Mouse (Mus musculus) hindbrain, postnatal 0 days (tissue): Measurements from ENCODE around the gene Fam117b. TPM values are rescaled to one million over a fixed set of nuclear protein-coding genes. Genes with fewer than 3 reads are reported as not detected.

Experiments
- ATAC-seq: fragments of 200-750 bp; cut with Nextera tagmentation; 2 replicates; pipeline ENCODE4 v1.8.0; 2017; ENCODE audit warnings: mild to moderate bottlenecking, moderate TSS enrichment, moderate library complexity
- DNase-seq: peaks from one replicate; pipeline ENCODE4 v3.0.0-alpha.2; 2015; ENCODE audit warnings: low spot score
- H3K27ac ChIP-seq: fragments of 300-500 bp; sonication (generic); 2 replicates; pipeline ENCODE4 v1.5.1; 2014; ENCODE audit warnings: mild to moderate bottlenecking
- H3K27me3 ChIP-seq: fragments of 300-500 bp; sonication (generic); 2 replicates; pipeline ENCODE4 v1.6.1; 2014; ENCODE audit warnings: low read length, mixed read lengths; ENCODE audit not compliant: insufficient read depth
- H3K36me3 ChIP-seq: fragments of 300-500 bp; sonication (generic); 2 replicates; pipeline ENCODE4 v1.6.1; 2014; ENCODE audit warnings: low read length, mixed read lengths; ENCODE audit not compliant: insufficient read depth
- H3K4me1 ChIP-seq: fragments of 300-500 bp; sonication (generic); 2 replicates; pipeline ENCODE4 v1.6.1; 2014; ENCODE audit warnings: antibody characterized with exemption, low read length, mixed read lengths; ENCODE audit not compliant: insufficient read depth
- H3K4me2 ChIP-seq: fragments of 300-500 bp; sonication (generic); 2 replicates; pipeline ENCODE4 v1.6.1; 2014; ENCODE audit warnings: low read depth, mild to moderate bottlenecking, low read length, moderate library complexity, mixed read lengths
- H3K4me3 ChIP-seq: fragments of 300-500 bp; sonication (generic); 2 replicates; pipeline ENCODE4 v1.5.1; 2014; ENCODE audit warnings: low read length
- H3K9ac ChIP-seq: fragments of 300-500 bp; sonication (generic); replicated peaks from 2 replicates; pipeline ENCODE4 v1.6.1; 2014; ENCODE audit warnings: mild to moderate bottlenecking, low read length, moderate library complexity, mixed read lengths
- H3K9me3 ChIP-seq: fragments of 300-500 bp; sonication (generic); 2 replicates; pipeline ENCODE4 v1.6.1; 2016; ENCODE audit warnings: low read length, mixed read lengths
- CTCF ChIP-seq: IDR thresholded peaks from 2 replicates; pipeline ENCODE4 v1.5.1; 2016; ENCODE audit warnings: antibody characterized with exemption, control low read depth, low read depth
- WGBS: fragments of 180-500 bp; shearing (Covaris S2); extraction: QIAGEN DNeasy Blood & Tissue Kit; methylation state at CpG from one replicate; pipeline ENCODE4 v1.1.7; 2014; 5-methylcytosine and 5-hydroxymethylcytosine counted together
- polyA plus RNA-seq: library from polyadenylated mRNA; unstranded; fragments of >200 nt; fragmentation: Nextera tagmentation; extraction: Ambion mirVana; gene quantifications from 2 replicates; pipeline ENCODE4 v1.2.1, GENCODE M21; 2015
- total RNA-seq: library from RNA; depleted of rRNA; stranded (reverse); fragments of >200 nt; gene quantifications from 2 replicates; pipeline ENCODE4 v1.2.3, GENCODE M21; 2014

Fam117b gene
- total and polyA plus RNA-seq, 2 experiments from 2014 or later = 30.1 to 44.5 TPM

GRCm38 (mm10) chr1:59959941-59960340 is 47.1 kb downstream of the Fam117b start:
- WGBS = 87% methylated on average over 1 of the region's 1 CpGs

GRCm38 (mm10) chr1:59966171-59966785 is 53.5 kb downstream of the Fam117b start:
- 94% methylated on average over 6 of the region's 6 CpGs for WGBS
- no peak for TF ChIP-seq CTCF
- peaks cover 11% of the 10 kb centered on the region for H3K36me3 ChIP-seq
- ATAC-seq = no peak
- H3K4me3 ChIP-seq = no peak overlapping the region
- no peak for DNase-seq
- H3K9ac ChIP-seq = no peak overlapping the region
- no peaks in the 10 kb centered on the region for H3K9me3 ChIP-seq
- H3K27me3 ChIP-seq = no peaks in the 10 kb centered on the region
- no peak overlapping the region for H3K27ac ChIP-seq
- H3K4me2 ChIP-seq = no peak overlapping the region
- H3K4me1 ChIP-seq = no peaks in the 10 kb centered on the region

More at GRCm38 (mm10) chr1:59959941-59960340, 47.1 kb downstream of the Fam117b start:
- no peak overlapping the region for H3K9ac ChIP-seq
- H3K27ac ChIP-seq = no peak overlapping the region
- H3K36me3 ChIP-seq = peaks cover 17% of the 10 kb centered on the region
- no peaks in the 10 kb centered on the region for H3K9me3 ChIP-seq
- ATAC-seq = no peak
- H3K4me1 ChIP-seq = no peaks in the 10 kb centered on the region
- H3K4me2 ChIP-seq = no peak overlapping the region
- H3K4me3 ChIP-seq = no peak overlapping the region
- no peak for TF ChIP-seq CTCF
- DNase-seq = no peak
- no peaks in the 10 kb centered on the region for H3K27me3 ChIP-seq

DNA sequence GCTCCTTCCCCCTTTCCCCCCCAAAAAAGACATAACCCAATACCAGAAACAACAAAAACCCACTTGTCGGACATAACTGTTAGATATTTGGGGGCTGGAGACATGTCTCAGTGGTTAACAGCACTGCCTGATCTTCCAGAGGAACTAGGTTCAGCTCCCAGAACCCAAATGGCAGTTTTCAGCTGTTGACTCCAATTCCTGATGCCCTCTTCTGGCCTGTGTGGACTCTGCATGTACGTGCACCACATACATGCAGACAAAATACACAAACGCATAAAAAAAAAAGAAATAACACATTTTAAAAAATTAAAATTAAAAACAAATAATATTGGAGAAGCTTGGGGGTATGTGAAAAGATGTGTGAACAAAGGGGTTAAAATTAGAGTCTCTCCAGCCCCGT is 54.5 kb downstream of the Fam117b start:
- Histone ChIP-seq H3K27ac (no peak overlapping the region), H3K36me3 (peaks cover 8% of the 10 kb centered on the region), H3K9me3 (no peaks in the 10 kb centered on the region), H3K9ac (no peak overlapping the region), H3K4me1 (no peaks in the 10 kb centered on the region), H3K27me3 (no peaks in the 10 kb centered on the region), H3K4me3 (no peak overlapping the region), H3K4me2 (no peak overlapping the region)
- DNase-seq (peak; percentile 34), ATAC-seq (no peak)
- peak; percentile 59 for TF ChIP-seq CTCF
- 89% methylated on average over 4 of the region's 4 CpGs for WGBS

GRCm38 (mm10) chr1:59986626-59987025 is 73.8 kb downstream of the Fam117b start:
- no peaks in the 10 kb centered on the region for H3K9me3 ChIP-seq
- TF ChIP-seq CTCF = no peak
- ATAC-seq (no peak), DNase-seq (no peak)
- no peak overlapping the region for H3K4me3 ChIP-seq
- H3K4me1 ChIP-seq = no peaks in the 10 kb centered on the region
- H3K36me3 ChIP-seq = peaks cover 21% of the 10 kb centered on the region; the same call in 1 of the 2 replicates
- H3K27me3 ChIP-seq = no peaks in the 10 kb centered on the region
- no peak overlapping the region for H3K4me2 ChIP-seq
- H3K27ac ChIP-seq = no peak overlapping the region
- H3K9ac ChIP-seq = no peak overlapping the region

DNA sequence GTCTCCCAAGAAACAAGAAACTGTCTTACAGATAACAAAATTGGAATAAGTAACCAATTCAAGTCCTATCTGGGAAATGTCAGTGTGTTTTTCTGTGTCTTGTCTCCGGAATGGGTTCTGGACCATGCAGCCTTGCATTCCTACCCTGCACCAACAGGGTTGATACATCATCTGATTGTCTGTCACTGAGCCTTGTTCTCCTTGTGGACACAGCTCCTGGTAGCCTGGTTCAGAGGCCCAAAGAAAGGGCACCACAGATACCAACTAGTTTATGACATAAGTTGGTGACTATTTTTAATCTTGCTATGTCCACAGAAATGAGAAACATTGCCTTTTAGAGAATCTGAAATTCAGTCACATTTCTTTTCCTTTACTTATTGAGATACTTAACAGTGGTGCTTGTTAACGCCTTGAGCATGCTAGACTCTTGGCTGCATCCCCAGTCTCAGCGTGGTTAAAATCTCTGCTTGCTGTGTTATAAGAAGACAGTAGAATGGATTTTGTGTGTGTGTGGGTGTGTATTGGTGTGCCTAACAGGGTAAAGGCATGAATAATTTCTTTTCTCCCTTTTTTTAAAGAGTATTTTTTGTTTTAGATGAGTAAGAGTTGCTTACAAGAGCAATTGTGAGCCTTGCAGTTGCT is 74.7 kb downstream of the Fam117b start:
- DNase-seq = no peak
- WGBS = 81% methylated on average over 3 of the region's 3 CpGs

GRCm38 (mm10) chr1:59995646-59996045 is 82.8 kb downstream of the Fam117b start:
- no peaks in the 10 kb centered on the region for H3K4me1 ChIP-seq
- no peak for DNase-seq
- no peaks in the 10 kb centered on the region for H3K27me3 ChIP-seq
- H3K4me3 ChIP-seq = no peak overlapping the region
- no peaks in the 10 kb centered on the region for H3K9me3 ChIP-seq
- ATAC-seq = no peak
- no peak for TF ChIP-seq CTCF
- H3K4me2 ChIP-seq = no peak overlapping the region
- no peak overlapping the region for H3K27ac ChIP-seq
- WGBS = 56% methylated on average over 3 of the region's 3 CpGs
- H3K9ac ChIP-seq = no peak overlapping the region
- H3K36me3 ChIP-seq = 0 out of 2 replicates have a peak, but pooled peaks cover 2% of the 10 kb centered on the region

More for the DNA sequence above, 74.7 kb downstream of the Fam117b start:
- TF ChIP-seq CTCF = no peak
- peaks cover 16% of the 10 kb centered on the region; the same call in 1 of the 2 replicates for H3K36me3 ChIP-seq
- no peak for ATAC-seq
- no peaks in the 10 kb centered on the region for H3K4me1 ChIP-seq
- H3K4me2 ChIP-seq = no peak overlapping the region
- no peak overlapping the region for H3K27ac ChIP-seq
- H3K9me3 ChIP-seq = no peaks in the 10 kb centered on the region
- no peaks in the 10 kb centered on the region for H3K27me3 ChIP-seq
- no peak overlapping the region for H3K4me3 ChIP-seq
- H3K9ac ChIP-seq = no peak overlapping the region

DNA sequence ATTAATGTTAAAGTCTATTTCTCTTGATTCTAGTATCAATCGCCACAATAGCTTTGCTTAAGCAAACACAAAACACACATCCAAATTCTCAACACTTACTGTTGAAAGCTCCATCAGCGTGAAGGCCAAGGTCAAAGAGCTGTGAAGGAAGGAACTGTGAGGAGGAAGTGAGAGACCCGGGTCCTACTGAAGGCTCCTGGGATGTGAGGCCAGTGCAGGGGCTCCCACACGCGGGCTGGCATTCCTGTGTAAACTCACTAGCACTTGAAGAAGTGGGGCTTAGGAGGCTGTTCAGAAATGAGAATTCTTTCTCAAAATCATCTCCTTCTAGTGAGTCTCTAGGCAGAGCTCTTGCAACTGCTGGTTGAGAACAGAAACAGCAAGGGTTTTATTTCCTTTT is 84.5 kb downstream of the Fam117b start:
- WGBS = 76% methylated on average over 5 of the region's 5 CpGs
- no peak for TF ChIP-seq CTCF
- no peak for ATAC-seq

More for the DNA sequence above, 84.5 kb downstream of the Fam117b start:
- no peak for DNase-seq
- Histone ChIP-seq H3K9ac (no peak overlapping the region), H3K27me3 (no peaks in the 10 kb centered on the region), H3K4me3 (no peak overlapping the region), H3K36me3 (no peaks in the 10 kb centered on the region), H3K9me3 (no peaks in the 10 kb centered on the region), H3K4me2 (no peak overlapping the region), H3K4me1 (no peaks in the 10 kb centered on the region), H3K27ac (no peak overlapping the region)
